Mouse (Mus musculus) spleen, postnatal 36 days (tissue): ENCODE results near the gene Foxf1.

ENCODE experiments used
- DNase-seq, 2 experiments: peaks; one replicate each; pipeline ENCODE4 v3.0.0; 2022; ENCODE audit warnings: low spot score in 2 of 2, mixed read lengths in 1 of 2

Gene Foxf1

DNA sequence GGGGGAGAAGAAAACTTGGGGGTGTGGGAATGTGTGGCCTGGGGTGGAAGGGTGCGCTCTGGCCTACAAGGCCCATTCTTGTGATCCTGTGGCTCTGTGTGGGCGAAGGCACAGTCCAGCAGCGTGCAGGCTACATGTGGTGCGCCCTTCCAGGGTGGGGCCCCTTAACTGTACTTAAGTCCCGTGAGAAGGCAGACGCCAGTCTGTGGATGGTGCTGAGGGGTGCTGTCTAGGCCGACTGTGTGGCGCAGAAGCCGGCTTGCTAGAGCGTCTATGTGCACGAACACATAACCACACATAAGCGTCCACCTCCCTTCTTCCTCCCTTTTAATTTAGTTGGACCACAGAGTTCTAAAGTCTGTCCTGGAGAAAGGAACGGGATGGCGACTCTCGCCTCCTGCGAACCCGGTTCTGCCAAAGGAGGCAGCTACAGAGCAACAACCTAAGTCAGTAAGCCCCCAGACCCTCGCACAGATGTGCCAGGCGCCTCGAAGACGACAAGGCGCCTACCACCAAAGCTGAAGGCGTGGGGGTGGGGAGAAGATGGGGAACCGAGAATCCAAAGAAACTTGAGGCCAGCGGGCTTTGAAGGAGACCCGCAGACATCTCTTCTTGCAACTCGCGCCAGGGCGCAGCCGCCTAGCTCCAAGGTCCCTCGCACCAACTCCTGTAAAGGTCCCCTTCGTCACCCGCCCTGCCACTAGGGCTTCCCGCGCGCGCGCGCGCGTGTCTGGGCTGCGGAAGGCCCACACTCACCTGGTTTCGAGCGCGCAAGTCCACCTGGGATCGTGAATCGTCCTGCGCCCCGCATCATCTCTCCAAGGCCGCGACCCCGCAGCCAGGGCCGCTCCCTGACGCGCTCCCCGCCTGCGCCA, 1.7 kb upstream of the Foxf1 start:
- no peak for DNase-seq

- DNase-seq: peak in 1 of 2 experiments; percentile 16
These were observed 872 bp upstream of the Foxf1 start for GRCm38 (mm10) chr8:121083093-121083935.

DNA sequence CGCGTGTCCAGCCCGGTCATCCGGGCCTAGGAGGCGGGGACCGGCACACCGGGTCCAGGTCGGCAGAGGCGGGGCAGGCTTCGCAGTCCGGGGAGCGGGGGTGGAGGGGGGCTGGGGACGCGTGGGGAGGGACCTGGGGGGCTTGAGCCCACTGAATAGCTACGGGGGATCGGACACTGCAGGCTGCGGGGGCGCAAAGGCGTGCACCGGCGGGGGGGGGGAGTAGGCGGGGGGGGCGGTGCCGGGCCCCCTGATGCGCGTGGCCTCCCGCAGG, 313 bp upstream of the Foxf1 start:
- no peak for DNase-seq

GRCm38 (mm10) chr8:121085011-121085410, 825 bp downstream of the Foxf1 start:
- DNase-seq: no peak

DNA sequence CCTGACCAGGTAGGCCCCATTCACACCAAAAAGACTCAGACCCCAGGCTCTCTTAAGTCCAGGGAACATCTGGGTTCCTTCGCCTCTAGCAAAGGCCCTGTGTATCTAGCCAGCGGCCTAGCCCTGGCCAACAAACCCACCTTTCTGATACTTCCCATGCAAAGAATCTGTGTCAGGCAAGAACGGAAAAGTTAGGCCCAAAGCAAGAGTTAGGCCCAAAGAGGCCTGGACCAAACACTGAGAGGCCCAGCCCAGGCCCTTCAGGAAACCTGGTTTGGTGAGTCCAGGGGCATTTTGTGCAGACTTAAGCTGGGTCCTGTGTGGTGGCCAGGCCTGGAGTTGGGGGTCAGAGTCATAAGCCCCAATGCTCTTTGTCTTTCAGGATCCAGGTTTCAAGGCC, 1.4 kb downstream of the Foxf1 start:
- DNase-seq: no peak

DNA sequence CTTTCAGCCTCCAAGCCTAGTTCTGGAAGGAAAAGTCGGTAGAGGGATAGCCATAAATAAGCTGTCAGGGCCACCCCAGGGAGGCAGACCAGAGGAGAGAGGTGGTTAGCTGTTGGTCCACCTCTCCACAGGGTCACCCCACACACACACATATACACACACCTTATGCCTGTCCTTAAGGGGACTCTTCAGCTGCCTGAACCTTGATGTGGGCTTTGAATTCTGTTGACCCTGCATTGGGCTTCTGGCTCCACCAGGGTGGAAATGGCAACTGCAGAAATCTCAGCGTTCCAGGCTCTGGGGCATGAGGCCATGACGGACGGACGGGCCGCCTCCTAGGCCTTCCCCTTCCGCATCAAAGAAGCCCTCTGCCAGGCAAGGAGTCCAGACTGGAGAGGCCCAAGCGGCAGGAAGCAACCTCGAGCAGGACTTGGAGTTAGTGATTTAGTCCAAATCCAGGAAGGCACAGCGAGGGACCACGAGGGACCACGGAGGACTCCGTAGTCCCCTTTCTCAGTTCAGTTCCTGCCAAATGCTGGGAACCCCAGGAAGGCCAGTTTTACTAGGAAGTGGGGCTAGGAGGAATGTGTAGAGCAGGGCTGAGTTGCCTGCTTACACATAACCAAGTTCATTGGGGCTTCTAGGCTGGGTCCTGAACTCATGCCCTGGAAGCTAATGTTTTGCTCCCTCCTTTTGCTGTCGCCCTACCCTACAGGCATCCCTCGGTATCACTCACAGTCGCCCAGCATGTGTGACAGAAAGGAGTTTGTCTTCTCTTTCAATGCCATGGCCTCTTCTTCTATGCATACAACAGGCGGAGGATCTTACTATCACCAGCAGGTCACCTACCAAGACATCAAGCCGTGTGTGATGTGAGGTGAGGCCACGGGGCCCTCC, 2.1 kb downstream of the Foxf1 start:
- no peak for DNase-seq

DNA sequence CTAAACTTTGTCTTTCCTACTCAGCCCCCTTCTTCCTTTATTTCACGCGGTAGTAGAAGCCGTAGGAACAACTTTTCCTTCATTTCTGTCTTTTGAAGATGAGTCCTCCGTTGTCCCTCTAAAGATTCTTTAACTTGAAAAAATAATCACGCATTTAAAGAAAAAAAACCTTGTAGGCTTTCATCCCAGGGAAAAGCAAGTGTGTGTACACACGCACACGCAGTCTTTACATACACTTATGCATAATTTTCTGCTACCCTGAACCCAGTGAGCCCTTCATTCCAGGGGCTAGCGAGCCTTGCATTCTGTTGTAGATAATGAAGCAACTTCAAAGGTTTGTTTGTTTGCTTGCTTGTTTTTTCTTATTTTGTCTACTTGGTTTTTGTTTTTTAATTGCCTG, 4.1 kb downstream of the Foxf1 start:
- DNase-seq: no peak

DNA sequence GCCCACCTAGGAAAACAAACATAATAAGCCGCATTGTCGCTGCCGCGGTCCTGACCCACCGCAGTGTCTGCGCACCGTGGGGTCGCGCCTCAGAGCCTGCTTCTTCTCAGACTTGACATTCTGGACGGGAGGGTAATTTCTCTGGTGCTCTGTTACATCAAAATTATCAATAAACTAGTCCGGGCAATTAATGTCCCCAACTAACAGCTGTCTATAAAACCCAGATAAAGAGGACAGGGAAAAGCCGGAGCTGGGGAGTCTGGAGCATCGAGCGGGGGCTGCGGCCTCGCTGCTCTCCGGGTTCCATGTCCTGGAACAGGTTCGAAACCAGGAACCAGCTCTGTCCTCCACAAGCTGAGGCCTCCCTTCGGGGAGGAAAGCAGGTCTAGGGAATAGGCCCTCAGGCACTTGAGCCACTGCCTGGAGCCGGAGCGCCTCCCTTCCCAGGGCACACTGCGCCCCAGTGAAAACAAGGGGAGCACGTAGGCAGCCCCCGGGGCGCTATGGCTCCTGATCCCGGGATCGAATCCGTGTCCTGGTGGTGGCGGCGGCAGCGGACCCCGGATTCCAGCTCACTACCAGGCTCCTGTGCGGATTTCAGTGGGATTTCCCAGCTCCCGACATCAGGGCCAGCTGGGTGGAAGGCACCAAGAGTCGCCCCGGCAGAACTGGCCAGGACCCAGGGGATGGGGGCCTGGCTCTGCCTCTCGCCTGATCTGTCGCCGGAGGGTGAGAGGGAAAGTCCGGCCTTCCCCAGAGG, 4.9 kb downstream of the Foxf1 start:
- DNase-seq: no peak

GRCm38 (mm10) chr8:121089631-121090380, 5.6 kb downstream of the Foxf1 start:
- no peak for DNase-seq

DNA sequence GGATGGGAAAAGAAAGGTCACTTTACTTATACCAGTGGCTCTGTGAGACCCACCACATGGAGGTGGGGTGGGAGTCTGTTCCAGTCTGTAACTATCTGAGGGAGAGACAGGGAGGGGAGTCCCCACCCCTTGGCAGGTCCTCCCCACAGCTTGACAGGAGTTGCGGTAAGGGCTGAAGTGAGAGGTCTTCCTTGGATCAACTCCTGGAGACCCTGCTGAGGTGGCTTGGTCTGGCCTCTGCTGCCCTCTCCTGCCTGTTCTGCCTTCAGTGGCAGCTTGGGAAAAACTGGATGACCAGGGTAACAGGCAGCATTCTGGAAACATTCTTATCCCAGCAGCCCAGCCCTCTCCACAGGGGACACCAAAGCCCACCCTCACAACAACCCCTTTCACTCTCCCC, 6.5 kb downstream of the Foxf1 start:
- no peak for DNase-seq

GRCm38 (mm10) chr8:121092141-121092540, 8.0 kb downstream of the Foxf1 start:
- no peak for DNase-seq

DNA sequence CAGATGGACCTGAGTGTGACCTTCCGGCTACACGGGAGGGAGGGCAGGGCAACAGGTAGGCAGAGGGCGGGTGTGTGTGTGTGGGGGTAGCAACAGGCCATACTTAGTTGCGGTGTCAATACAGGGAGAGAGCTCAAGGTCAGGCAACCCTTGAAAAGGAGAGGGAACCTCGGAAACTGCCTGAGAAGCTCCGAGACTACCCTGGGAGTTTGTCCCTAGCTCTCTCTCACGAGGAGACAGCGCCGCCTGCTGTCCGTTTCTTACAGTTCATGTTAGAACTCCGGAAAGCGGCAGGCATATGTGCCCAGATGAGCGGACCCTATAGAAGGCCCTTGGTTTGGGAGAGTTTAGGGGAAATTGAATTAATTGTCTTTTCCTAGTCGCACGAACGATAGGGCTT, 8.4 kb downstream of the Foxf1 start:
- peak; percentile 43 to 54 for DNase-seq

- no peak for DNase-seq
These were observed 9.3 kb downstream of the Foxf1 start for GRCm38 (mm10) chr8:121093496-121093895.

GRCm38 (mm10) chr8:121104049-121104818, 20.0 kb downstream of the Foxf1 start:
- DNase-seq: peak; percentile 47 to 53

- peak; percentile 98 for DNase-seq
These were observed 23.8 kb downstream of the Foxf1 start, which contains the start of gene Mthfsd for GRCm38 (mm10) chr8:121107668-121108656. TSS of gene Mthfsd (minus strand) at chr8:121108392.

DNA sequence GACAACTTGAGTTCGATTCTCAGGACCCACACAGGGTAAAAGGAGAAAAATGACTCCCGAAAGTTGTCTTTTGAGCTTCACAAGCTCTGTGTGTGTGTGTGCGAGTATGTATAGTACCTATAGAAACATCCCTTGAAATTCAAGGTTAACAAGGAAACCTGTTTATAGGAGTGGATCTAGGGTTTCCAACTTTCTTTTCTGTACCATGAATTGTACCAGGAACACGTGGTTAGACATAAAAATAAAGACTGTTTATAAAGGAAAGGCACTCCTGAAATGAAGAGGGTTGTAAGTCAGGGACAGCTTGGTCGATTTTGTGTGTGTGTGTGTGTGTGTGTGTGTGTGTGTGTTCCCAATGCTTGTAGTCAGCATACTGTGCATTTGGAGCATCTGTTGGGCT, 24.5 kb downstream of the Foxf1 start:
- DNase-seq: no peak

GRCm38 (mm10) chr8:121111145-121111907, 27.1 kb downstream of the Foxf1 start:
- DNase-seq: peak; percentile 67 to 77

DNA sequence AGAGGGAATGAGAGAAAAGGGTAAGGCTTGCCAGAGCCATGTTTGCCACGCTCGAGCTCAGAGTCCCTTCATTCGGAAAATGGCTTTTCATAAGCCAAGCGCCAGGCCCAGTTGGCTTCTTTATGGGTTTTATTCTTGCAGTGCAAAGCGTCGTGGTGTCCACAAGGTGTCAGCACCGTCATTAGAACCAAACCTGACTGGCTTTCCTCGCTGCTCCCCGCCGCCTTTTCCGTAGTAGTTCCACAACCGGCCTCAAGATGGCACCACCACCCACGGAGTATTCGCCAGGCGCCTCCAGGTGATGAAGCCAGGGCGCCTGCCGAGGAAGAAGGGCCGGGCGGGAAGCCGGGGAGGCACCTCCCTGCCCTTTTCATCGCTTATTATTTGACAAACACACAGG, 29.1 kb downstream of the Foxf1 start:
- DNase-seq: peak; percentile 89 to 90
